Mouse (Mus musculus) lung, postnatal 0 days (tissue): ENCODE data around the gene Tomt. TPM values are rescaled to one million over a fixed set of nuclear protein-coding genes. Genes with fewer than 3 reads are reported as not detected.

Experiments
- ATAC-seq: fragments of 200-750 bp; cut with Nextera tagmentation; 2 replicates; pipeline ENCODE4 v1.8.0; 2017; ENCODE audit warnings: moderate library complexity
- DNase-seq: peaks from one replicate; pipeline ENCODE4 v3.0.0-alpha.2; 2016; ENCODE audit warnings: low spot score
- H3K27ac ChIP-seq: fragments of 300-500 bp; sonication (generic); 2 replicates; pipeline ENCODE4 v1.5.1; 2014; ENCODE audit warnings: antibody characterized with exemption, mild to moderate bottlenecking, low read length, mixed read lengths
- H3K27me3 ChIP-seq: fragments of 300-500 bp; sonication (generic); replicated peaks from 2 replicates; pipeline ENCODE4 v1.6.1; 2014; ENCODE audit warnings: low read length, mixed read lengths; ENCODE audit not compliant: insufficient read depth
- H3K36me3 ChIP-seq: fragments of 300-500 bp; sonication (generic); 2 replicates; pipeline ENCODE4 v1.6.1; 2014; ENCODE audit warnings: low read length, mixed read lengths; ENCODE audit not compliant: insufficient read depth
- H3K4me1 ChIP-seq: fragments of 300-500 bp; sonication (generic); 2 replicates; pipeline ENCODE4 v1.6.1; 2014; ENCODE audit warnings: antibody characterized with exemption, low read depth, low read length, mixed read lengths; ENCODE audit not compliant: insufficient read depth
- H3K4me2 ChIP-seq: fragments of 300-500 bp; sonication (generic); replicated peaks from 2 replicates; pipeline ENCODE4 v1.6.1; 2014; ENCODE audit warnings: low read depth, mild to moderate bottlenecking, low read length, moderate library complexity, mixed read lengths
- H3K4me3 ChIP-seq: fragments of 300-500 bp; sonication (generic); 2 replicates; pipeline ENCODE4 v1.5.1; 2014; ENCODE audit warnings: low read depth, low read length
- H3K9ac ChIP-seq: fragments of 300-500 bp; sonication (generic); replicated peaks from 2 replicates; pipeline ENCODE4 v1.6.1; 2014; ENCODE audit warnings: low read depth, mild to moderate bottlenecking
- H3K9me3 ChIP-seq: fragments of 300-500 bp; sonication (generic); 2 replicates; pipeline ENCODE4 v1.6.1; 2016; ENCODE audit warnings: low read length, mixed read lengths
- CTCF ChIP-seq: IDR thresholded peaks from 2 replicates; pipeline ENCODE4 v1.5.1; 2016; ENCODE audit warnings: antibody characterized with exemption, mild to moderate bottlenecking
- EP300 ChIP-seq: IDR thresholded peaks from 2 replicates; pipeline ENCODE4 v1.6.1; 2016; ENCODE audit warnings: antibody characterized with exemption, mild to moderate bottlenecking, control low read depth
- WGBS: fragments of 180-500 bp; shearing (Covaris S2); extraction: QIAGEN DNeasy Blood & Tissue Kit; methylation state at CpG from one replicate; pipeline ENCODE4 v1.1.7; 2014; 5-methylcytosine and 5-hydroxymethylcytosine counted together
- polyA plus RNA-seq: library from polyadenylated mRNA; unstranded; fragments of >200 nt; fragmentation: Nextera tagmentation; extraction: Ambion mirVana; gene quantifications from 2 replicates; pipeline ENCODE4 v1.2.1, GENCODE M21; 2015

The Tomt gene
- polyA plus RNA-seq, 1 experiment from 2014 or later, result 0.05 TPM

GRCm38 (mm10) chr7:101900331-101901097, 5.6 kb downstream of the Tomt start:
- Histone ChIP-seq H3K27ac (no peak overlapping the region), H3K4me2 (no peak overlapping the region), H3K9ac (no peak overlapping the region), H3K4me1 (no peaks in the 10 kb centered on the region), H3K9me3 (no peaks in the 10 kb centered on the region), H3K27me3 (no peaks in the 10 kb centered on the region), H3K36me3 (no peaks in the 10 kb centered on the region), H3K4me3 (no peak overlapping the region)
- no peak for DNase-seq
- TF ChIP-seq CTCF, result no peak
- TF ChIP-seq EP300, result no peak
- ATAC-seq, result no peak
- WGBS, result 89% methylated on average over 16 of the region's 16 CpGs

GRCm38 (mm10) chr7:101896104-101897066, 9.8 kb downstream of the Tomt start:
- TF ChIP-seq EP300 (peak; percentile 54; the same call in 1 of the 2 replicates), CTCF (no peak; the same call in 1 of the 2 replicates)
- Histone ChIP-seq H3K27ac (peak overlapping the region; percentile 91), H3K4me2 (peak overlapping the region; percentile 44), H3K9ac (0 out of 2 replicates have a peak overlapping the region, but pooled peaks have one; percentile 29), H3K27me3 (no peaks in the 10 kb centered on the region), H3K9me3 (no peaks in the 10 kb centered on the region), H3K36me3 (no peaks in the 10 kb centered on the region), H3K4me1 (no peaks in the 10 kb centered on the region), H3K4me3 (peak overlapping the region; percentile 68)
- 0% methylated on average over 57 of the region's 57 CpGs for WGBS
- ATAC-seq (peak; percentile 98), DNase-seq (peak; percentile 100)

- DNase-seq (no peak), ATAC-seq (0 out of 2 replicates have a peak, but pooled peaks have one; percentile 0)
- Histone ChIP-seq H3K4me2 (peak overlapping the region; percentile 44), H3K9me3 (no peaks in the 10 kb centered on the region), H3K36me3 (no peaks in the 10 kb centered on the region), H3K27me3 (no peaks in the 10 kb centered on the region), H3K4me1 (no peaks in the 10 kb centered on the region), H3K27ac (peak overlapping the region; percentile 91), H3K4me3 (peak overlapping the region; percentile 68), H3K9ac (0 out of 2 replicates have a peak overlapping the region, but pooled peaks have one; percentile 19)
- WGBS, result 35% methylated on average over 9 of the region's 9 CpGs
- TF ChIP-seq EP300 (no peak), CTCF (no peak)
Measured at GRCm38 (mm10) chr7:101895695-101896094, 10.5 kb downstream of the Tomt start.

- 77% methylated on average over 4 of the region's 4 CpGs for WGBS
- TF ChIP-seq EP300 (no peak), CTCF (no peak)
- Histone ChIP-seq H3K4me3 (no peak overlapping the region), H3K27ac (no peak overlapping the region), H3K9me3 (no peaks in the 10 kb centered on the region), H3K36me3 (no peaks in the 10 kb centered on the region), H3K9ac (no peak overlapping the region), H3K27me3 (no peaks in the 10 kb centered on the region), H3K4me2 (no peak overlapping the region), H3K4me1 (no peaks in the 10 kb centered on the region)
- ATAC-seq (no peak), DNase-seq (no peak)
Measured at GRCm38 (mm10) chr7:101888460-101888859, 17.7 kb downstream of the Tomt start.

- Histone ChIP-seq H3K27ac (no peak overlapping the region), H3K36me3 (no peaks in the 10 kb centered on the region), H3K4me1 (no peaks in the 10 kb centered on the region), H3K9ac (no peak overlapping the region), H3K9me3 (no peaks in the 10 kb centered on the region), H3K4me2 (no peak overlapping the region), H3K4me3 (no peak overlapping the region), H3K27me3 (no peaks in the 10 kb centered on the region)
- no peak for TF ChIP-seq EP300
- TF ChIP-seq CTCF, result no peak
- ATAC-seq (no peak), DNase-seq (no peak)
- 88% methylated on average over 6 of the region's 6 CpGs for WGBS
Measured at GRCm38 (mm10) chr7:101886274-101886673, 19.9 kb downstream of the Tomt start.

GRCm38 (mm10) chr7:101884160-101884559, 22.0 kb downstream of the Tomt start:
- Histone ChIP-seq H3K4me3 (no peak overlapping the region), H3K9me3 (no peaks in the 10 kb centered on the region), H3K27me3 (no peaks in the 10 kb centered on the region), H3K4me2 (no peak overlapping the region), H3K4me1 (no peaks in the 10 kb centered on the region), H3K36me3 (no peaks in the 10 kb centered on the region), H3K27ac (no peak overlapping the region), H3K9ac (no peak overlapping the region)
- 94% methylated on average over 4 of the region's 4 CpGs for WGBS
- TF ChIP-seq CTCF (no peak), EP300 (no peak)
- ATAC-seq, result no peak
- DNase-seq, result no peak
